Mouse (Mus musculus) heart, embryonic 14.5 days (tissue): ENCODE measurements around the gene Mcur1. TPM values are rescaled to one million over a fixed set of nuclear protein-coding genes. Genes with fewer than 3 reads are reported as not detected.

Experiments used
- ATAC-seq: fragments of 200-750 bp; cut with Nextera tagmentation; 2 replicates; pipeline ENCODE4 v1.8.0; 2017; ENCODE audit warnings: low read depth, moderate TSS enrichment; ENCODE audit not compliant: insufficient number of reproducible peaks, insufficient read depth, low FRiP score
- H3K27ac ChIP-seq, 2 experiments: fragments of 200-500 bp in 1 of 2; fragments of 300-500 bp in 1 of 2; sonication (generic) in 1 of 2; replicated peaks in 1 of 2; 2 replicates each; pipeline ENCODE4 v1.5.1; 2012 to 2014; ENCODE audit warnings: low read depth in 2 of 2, low read length in 2 of 2, control low read depth in 1 of 2, mild to moderate bottlenecking in 1 of 2, mixed read lengths in 1 of 2; ENCODE audit not compliant: control insufficient read depth in 1 of 2, insufficient read depth in 1 of 2
- H3K27me3 ChIP-seq: fragments of 300-500 bp; sonication (generic); 2 replicates; pipeline ENCODE4 v1.6.1; 2014; ENCODE audit warnings: mild to moderate bottlenecking, low read length, control low read depth; ENCODE audit not compliant: control insufficient read depth, insufficient read depth
- H3K36me3 ChIP-seq: fragments of 300-500 bp; sonication (generic); 2 replicates; pipeline ENCODE4 v1.6.1; 2014; ENCODE audit warnings: mild to moderate bottlenecking, control low read depth, low read length, mixed read lengths; ENCODE audit not compliant: control insufficient read depth, insufficient read depth
- H3K4me1 ChIP-seq, 2 experiments: fragments of 200-500 bp in 1 of 2; fragments of 300-500 bp in 1 of 2; sonication (generic) in 1 of 2; 2 replicates each; pipeline ENCODE4 v1.6.1; 2012 to 2014; ENCODE audit warnings: low read length in 2 of 2, control low read depth in 1 of 2, mixed read lengths in 1 of 2; ENCODE audit not compliant: control insufficient read depth in 2 of 2, insufficient read depth in 2 of 2
- H3K4me2 ChIP-seq: fragments of 300-500 bp; sonication (generic); 2 replicates; pipeline ENCODE4 v1.6.1; 2014; ENCODE audit warnings: mild to moderate bottlenecking, low read length
- H3K4me3 ChIP-seq, 2 experiments: fragments of 200-500 bp in 1 of 2; fragments of 300-500 bp in 1 of 2; sonication (generic) in 1 of 2; 2 replicates each; pipeline ENCODE4 v1.5.1; 2012 to 2014; ENCODE audit warnings: low read length in 2 of 2, mild to moderate bottlenecking in 2 of 2, control low read depth in 1 of 2, low read depth in 1 of 2, moderate library complexity in 1 of 2; ENCODE audit not compliant: control insufficient read depth in 1 of 2, insufficient read depth in 1 of 2
- H3K9ac ChIP-seq: fragments of 300-500 bp; sonication (generic); 2 replicates; pipeline ENCODE4 v1.6.1; 2014; ENCODE audit warnings: mild to moderate bottlenecking, low read length
- H3K9me3 ChIP-seq: fragments of 300-500 bp; sonication (generic); 2 replicates; pipeline ENCODE4 v1.6.1; 2016; ENCODE audit warnings: low read length, control low read depth; ENCODE audit not compliant: control insufficient read depth
- WGBS: fragments of 180-500 bp; shearing (Covaris S2); extraction: QIAGEN DNeasy Blood & Tissue Kit; methylation state at CpG from one replicate; pipeline ENCODE4 v1.1.7; 2014; 5-methylcytosine and 5-hydroxymethylcytosine counted together
- polyA plus RNA-seq: library from polyadenylated mRNA; unstranded; fragments of >200 nt; fragmentation: Nextera tagmentation; extraction: Ambion mirVana; gene quantifications from 2 replicates; pipeline ENCODE4 v1.2.1, GENCODE M21; 2014

The Mcur1 gene
- polyA plus RNA-seq, 1 experiment from 2014 or later: 21.4 TPM

DNA sequence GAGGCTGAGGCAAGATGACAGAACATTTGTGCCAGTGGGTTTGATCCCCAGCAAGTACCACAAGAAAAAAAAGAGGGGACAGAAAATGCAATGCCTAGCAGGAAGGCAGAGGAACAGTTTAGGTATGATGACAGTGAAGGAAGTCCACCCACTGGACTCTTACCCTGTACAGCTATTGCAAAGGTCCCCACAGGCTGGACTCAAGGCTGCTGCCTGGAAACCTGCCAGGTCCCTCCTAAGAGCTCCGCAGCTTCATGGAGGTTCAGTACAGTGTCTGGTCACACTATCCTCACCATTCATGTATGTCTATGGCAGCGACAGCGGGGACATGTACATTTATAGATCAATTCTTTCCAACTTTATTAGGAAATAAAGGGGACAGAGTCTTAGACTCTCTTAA, 20.6 kb downstream of the Mcur1 start:
- WGBS: 64% methylated on average over 3 of the region's 3 CpGs

DNA sequence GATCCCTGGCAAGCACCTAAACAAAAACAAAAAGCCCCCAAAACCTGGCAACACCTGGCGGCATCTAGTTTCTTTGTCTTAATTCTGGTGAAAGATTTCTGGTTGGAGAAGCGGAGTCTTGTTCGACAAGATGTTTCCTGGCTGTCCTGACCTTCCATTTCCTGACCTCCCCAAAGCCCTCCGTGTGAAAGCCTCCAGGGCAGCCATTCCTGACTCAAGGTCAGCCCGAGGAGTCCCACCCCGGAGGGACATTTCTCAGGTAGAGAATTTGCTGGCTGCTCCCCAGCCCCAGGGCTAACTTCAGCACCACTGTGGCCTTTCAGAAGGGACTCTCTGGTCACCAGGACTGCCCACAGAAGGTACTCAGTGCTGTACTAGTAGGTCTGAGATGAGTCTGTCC, 22.1 kb downstream of the Mcur1 start:
- 47% methylated on average over 6 of the region's 6 CpGs for WGBS
- Histone ChIP-seq H3K27me3 (no peaks in the 10 kb centered on the region), H3K27ac (peak overlapping the region; percentile 16 to 58; a peak in 2 of 4 replicates), H3K36me3 (peaks cover 11% of the 10 kb centered on the region), H3K4me1 (peaks cover 20 to 32% of the 10 kb centered on the region in 2 experiments), H3K4me3 (no peak overlapping the region), H3K9me3 (no peaks in the 10 kb centered on the region), H3K4me2 (no peak overlapping the region), H3K9ac (no peak overlapping the region)
- ATAC-seq: no peak

More for the DNA sequence above, 20.6 kb downstream of the Mcur1 start:
- H3K4me2 ChIP-seq: no peak overlapping the region
- no peak overlapping the region for H3K9ac ChIP-seq
- no peak overlapping the region for H3K27ac ChIP-seq
- peaks cover 20 to 32% of the 10 kb centered on the region in 2 experiments for H3K4me1 ChIP-seq
- H3K4me3 ChIP-seq: no peak overlapping the region
- peaks cover 19% of the 10 kb centered on the region for H3K36me3 ChIP-seq
- no peaks in the 10 kb centered on the region for H3K27me3 ChIP-seq
- ATAC-seq: no peak
- H3K9me3 ChIP-seq: no peaks in the 10 kb centered on the region

DNA sequence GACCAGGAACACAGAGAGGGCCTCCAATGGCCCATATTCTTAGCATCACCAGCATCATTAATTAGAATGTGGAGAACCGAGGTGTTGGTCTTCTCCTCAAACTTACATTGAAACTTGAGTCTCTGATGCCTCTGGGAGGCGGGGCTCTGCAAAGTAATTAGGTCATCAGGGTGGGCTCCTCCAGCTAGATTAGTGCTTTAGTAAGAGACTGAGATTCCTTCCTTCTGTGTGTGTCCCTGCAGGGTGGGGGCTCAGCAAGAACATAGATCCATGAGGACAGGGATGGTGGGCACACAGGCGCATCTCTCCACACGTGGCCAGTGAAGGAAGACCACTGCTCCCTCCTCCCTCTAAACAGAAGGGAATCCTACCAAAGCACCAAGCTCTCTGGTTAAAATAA, 26.0 kb downstream of the Mcur1 start:
- H3K4me1 ChIP-seq: peaks cover 39 to 53% of the 10 kb centered on the region in 2 experiments

DNA sequence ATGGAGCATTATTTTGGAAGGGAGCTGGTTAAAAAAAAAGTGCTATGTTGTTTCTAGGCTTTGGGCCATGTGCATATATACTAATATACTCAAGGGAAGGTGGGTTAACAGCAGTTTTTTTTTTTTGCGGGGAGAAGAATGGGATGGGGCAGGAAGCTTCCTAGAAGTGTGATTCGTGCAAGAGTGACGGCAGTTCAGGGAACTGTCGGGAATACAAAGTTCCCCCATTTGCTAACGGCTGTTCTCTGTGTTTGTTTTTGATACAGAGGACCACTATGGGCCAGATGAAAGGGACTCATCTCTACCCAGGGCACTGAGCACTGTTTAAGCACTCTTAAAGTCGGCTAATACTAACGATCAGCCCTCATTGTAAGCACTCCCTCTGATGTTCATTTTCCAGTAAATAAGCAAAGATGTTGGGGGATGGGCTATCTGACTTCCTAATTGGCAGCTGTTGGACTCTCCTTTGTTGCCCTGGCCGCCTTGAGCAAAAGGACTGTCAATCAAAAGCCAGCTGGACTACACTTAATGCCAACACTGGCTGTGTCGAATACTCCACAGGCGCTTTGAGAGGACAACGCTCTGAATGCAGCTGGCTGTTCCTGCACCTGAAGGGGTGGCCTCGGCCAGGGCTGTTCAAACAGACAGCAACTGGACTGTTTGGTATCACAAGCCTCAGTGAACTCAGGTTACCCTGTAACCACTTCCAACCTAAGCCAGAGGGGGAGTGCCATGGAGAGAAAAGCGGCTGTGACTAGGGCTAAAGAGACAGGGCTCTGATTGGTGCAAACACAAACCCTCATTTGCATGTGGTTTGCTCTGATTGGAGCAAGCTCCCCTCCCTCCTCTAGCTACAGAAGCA, 28.9 kb downstream of the Mcur1 start:
- Histone ChIP-seq H3K27ac (peak overlapping the region; percentile 63 to 85), H3K4me2 (peak overlapping the region; percentile 54), H3K27me3 (no peaks in the 10 kb centered on the region), H3K4me3 (no peak overlapping the region), H3K9me3 (no peaks in the 10 kb centered on the region), H3K36me3 (no peaks in the 10 kb centered on the region), H3K4me1 (peaks cover 21 to 33% of the 10 kb centered on the region in 2 experiments), H3K9ac (peak overlapping the region; percentile 6)
- ATAC-seq: peak; percentile 55
- WGBS: 7% methylated on average over 13 of the region's 13 CpGs

More for the DNA sequence above, 26.0 kb downstream of the Mcur1 start:
- Histone ChIP-seq H3K4me2 (no peak overlapping the region), H3K36me3 (no peaks in the 10 kb centered on the region), H3K9me3 (no peaks in the 10 kb centered on the region), H3K27ac (no peak overlapping the region), H3K27me3 (no peaks in the 10 kb centered on the region), H3K4me3 (no peak overlapping the region), H3K9ac (no peak overlapping the region)
- WGBS: 78% methylated on average over 4 of the region's 4 CpGs
- no peak for ATAC-seq

DNA sequence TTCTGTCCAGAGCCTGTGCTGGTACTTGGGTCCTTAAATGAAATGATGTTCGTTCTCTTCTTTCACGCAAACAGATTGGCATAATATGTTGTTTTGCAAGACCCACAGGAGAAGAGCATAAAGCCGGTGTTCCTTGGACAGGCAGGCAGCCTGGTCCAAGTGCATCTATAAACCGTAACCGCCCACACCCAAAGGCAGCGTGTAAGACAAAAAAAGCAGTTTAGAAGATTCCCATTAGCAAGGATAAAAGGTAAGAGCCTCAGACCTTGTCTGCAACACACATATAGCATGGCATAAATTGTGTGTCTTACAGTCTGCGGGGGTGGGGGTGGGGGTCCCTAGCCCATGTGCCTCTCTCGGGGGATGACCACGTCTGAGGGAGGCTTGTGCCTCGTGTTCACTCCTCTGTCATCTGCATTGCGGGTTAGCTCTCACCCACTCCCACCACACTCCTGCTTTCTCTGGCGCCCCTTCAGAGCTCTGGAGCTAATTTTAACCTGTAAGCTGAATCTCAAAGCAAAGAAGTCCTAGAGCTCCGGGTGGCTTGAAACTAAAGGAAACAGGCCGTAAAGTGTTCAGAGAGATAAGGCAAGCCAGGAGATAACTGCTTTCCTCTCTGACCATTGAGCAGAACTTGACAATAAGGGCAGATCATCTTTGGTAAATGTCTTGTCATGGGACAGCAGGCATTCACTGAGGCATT, 29.7 kb downstream of the Mcur1 start:
- Histone ChIP-seq H3K4me2 (peak overlapping the region; percentile 54), H3K27me3 (no peaks in the 10 kb centered on the region), H3K4me1 (peaks cover 26 to 39% of the 10 kb centered on the region in 2 experiments), H3K36me3 (no peaks in the 10 kb centered on the region), H3K9me3 (no peaks in the 10 kb centered on the region), H3K9ac (peak overlapping the region; percentile 6), H3K4me3 (no peak overlapping the region), H3K27ac (peak overlapping the region; percentile 63 to 85)
- WGBS: 24% methylated on average over 14 of the region's 14 CpGs
- ATAC-seq: no peak

DNA sequence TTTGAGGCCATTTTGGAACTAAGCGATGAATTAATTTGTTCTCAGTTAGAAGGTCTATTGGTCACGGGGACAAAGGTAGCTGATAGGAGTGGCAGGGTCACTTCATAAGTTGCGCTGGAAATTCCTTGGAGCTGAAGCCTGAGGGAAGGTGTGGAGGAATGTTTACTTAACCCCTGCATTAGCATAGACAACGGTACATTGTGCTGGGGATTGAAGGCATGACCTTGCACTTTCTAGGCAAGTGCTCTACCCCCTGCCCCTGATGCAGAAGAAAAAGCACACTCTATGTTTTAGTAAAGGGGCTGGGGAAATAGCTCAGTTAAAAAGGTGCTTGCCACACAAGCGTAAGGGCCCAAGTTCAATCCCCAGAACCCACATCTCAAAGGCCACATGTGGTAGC, 33.7 kb downstream of the Mcur1 start:
- H3K27me3 ChIP-seq: no peaks in the 10 kb centered on the region
- peaks cover 40 to 51% of the 10 kb centered on the region in 2 experiments for H3K4me1 ChIP-seq
- WGBS: 77% methylated on average over 5 of the region's 5 CpGs
- H3K9me3 ChIP-seq: peaks cover 4% of the 10 kb centered on the region; the same call in 1 of the 2 replicates
- H3K4me3 ChIP-seq: no peak overlapping the region
- H3K9ac ChIP-seq: no peak overlapping the region
- no peak overlapping the region for H3K4me2 ChIP-seq
- H3K27ac ChIP-seq: no peak overlapping the region
- ATAC-seq: no peak
- H3K36me3 ChIP-seq: no peaks in the 10 kb centered on the region

DNA sequence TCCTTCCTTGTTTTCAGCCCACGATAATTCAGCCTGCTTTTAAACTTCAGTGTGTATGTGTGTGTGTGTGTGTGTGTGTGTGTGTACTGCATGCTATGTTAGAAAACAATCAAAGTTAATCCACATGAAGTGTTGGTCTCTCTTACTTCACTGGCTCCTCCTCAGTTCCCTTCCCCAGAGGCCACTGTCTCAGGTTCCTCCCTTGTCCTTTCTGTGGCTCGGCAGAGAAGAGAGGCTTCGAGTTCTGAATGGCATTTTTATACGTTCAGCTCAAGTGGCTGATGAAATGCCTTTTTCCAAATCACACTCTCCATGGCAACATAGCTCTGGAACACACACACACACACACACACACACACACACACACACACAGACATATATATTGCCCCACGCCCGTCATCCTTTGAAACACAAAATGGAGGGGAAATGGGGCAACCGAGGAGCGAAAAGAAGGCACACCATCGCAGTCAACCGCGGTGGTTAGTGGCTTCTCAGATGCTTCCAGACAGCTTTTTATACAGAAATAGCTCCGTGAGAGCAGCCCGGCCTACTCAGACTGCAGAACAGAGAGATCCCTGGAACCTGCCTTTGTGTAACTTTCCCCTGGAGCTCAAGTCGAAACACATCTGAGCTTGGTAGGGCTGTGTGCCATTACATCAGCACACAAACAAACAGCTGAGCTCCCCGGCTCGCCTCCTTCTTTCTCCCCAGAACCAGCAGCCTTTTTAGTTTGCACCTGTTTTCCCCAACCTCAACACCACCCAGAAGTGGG, 34.4 kb downstream of the Mcur1 start:
- Histone ChIP-seq H3K9ac (peak overlapping the region; percentile 41; the same call in 1 of the 2 replicates), H3K36me3 (no peaks in the 10 kb centered on the region), H3K4me3 (no peak overlapping the region), H3K9me3 (peaks cover 4% of the 10 kb centered on the region; the same call in 1 of the 2 replicates), H3K4me1 (peaks cover 33 to 45% of the 10 kb centered on the region in 2 experiments), H3K4me2 (no peak overlapping the region; the same call in 1 of the 2 replicates), H3K27ac (peak overlapping the region; percentile 46 to 69), H3K27me3 (no peaks in the 10 kb centered on the region)
- no peak for ATAC-seq
- 44% methylated on average over 16 of the region's 16 CpGs for WGBS
